Mouse (Mus musculus) hindbrain, embryonic 11.5 days (tissue): ENCODE data around the gene Zbtb40. TPM values are rescaled to one million over a fixed set of nuclear protein-coding genes. Genes with fewer than 3 reads are reported as not detected.

ENCODE experiments used
- ATAC-seq: fragments of 200-750 bp; cut with Nextera tagmentation; 2 replicates; pipeline ENCODE4 v1.8.0; 2017; ENCODE audit warnings: mild to moderate bottlenecking, moderate TSS enrichment, moderate library complexity; ENCODE audit not compliant: low FRiP score
- DNase-seq: peaks from one replicate; pipeline ENCODE4 v3.0.0-alpha.2; 2015; ENCODE audit warnings: low spot score
- H3K27ac ChIP-seq: fragments of 300-500 bp; sonication (generic); 2 replicates; pipeline ENCODE4 v1.5.1; 2014; ENCODE audit warnings: mild to moderate bottlenecking, low read depth, low read length
- H3K27me3 ChIP-seq: fragments of 300-500 bp; sonication (generic); 2 replicates; pipeline ENCODE4 v1.6.1; 2014; ENCODE audit warnings: mild to moderate bottlenecking, low read length, moderate library complexity, mixed read lengths; ENCODE audit not compliant: control insufficient read depth, insufficient read depth
- H3K36me3 ChIP-seq: fragments of 300-500 bp; sonication (generic); 2 replicates; pipeline ENCODE4 v1.6.1; 2014; ENCODE audit warnings: mild to moderate bottlenecking, low read length, moderate library complexity, mixed read lengths; ENCODE audit not compliant: control insufficient read depth, insufficient read depth
- H3K4me1 ChIP-seq: fragments of 300-500 bp; sonication (generic); replicated peaks from 2 replicates; pipeline ENCODE4 v1.6.1; 2014; ENCODE audit warnings: low read length, mixed read lengths; ENCODE audit not compliant: control insufficient read depth, insufficient read depth
- H3K4me2 ChIP-seq: fragments of 300-500 bp; sonication (generic); replicated peaks from 2 replicates; pipeline ENCODE4 v1.6.1; 2014; ENCODE audit warnings: mild to moderate bottlenecking, low read depth, low read length
- H3K4me3 ChIP-seq: fragments of 300-500 bp; sonication (generic); 2 replicates; pipeline ENCODE4 v1.5.1; 2014; ENCODE audit warnings: low read depth, low read length
- H3K9ac ChIP-seq: fragments of 300-500 bp; sonication (generic); 2 replicates; pipeline ENCODE4 v1.6.1; 2014; ENCODE audit warnings: low read depth, low read length
- H3K9me3 ChIP-seq: fragments of 300-500 bp; sonication (generic); 2 replicates; pipeline ENCODE4 v1.6.1; 2016; ENCODE audit warnings: low read length; ENCODE audit not compliant: control insufficient read depth
- WGBS: fragments of 180-500 bp; shearing (Covaris S2); extraction: QIAGEN DNeasy Blood & Tissue Kit; methylation state at CpG from one replicate; pipeline ENCODE4 v1.1.7; 2014; 5-methylcytosine and 5-hydroxymethylcytosine counted together
- polyA plus RNA-seq: library from polyadenylated mRNA; unstranded; fragments of >200 nt; fragmentation: Nextera tagmentation; extraction: Ambion mirVana; gene quantifications from 2 replicates; pipeline ENCODE4 v1.2.1, GENCODE M21; 2014

Zbtb40 gene
- polyA plus RNA-seq, 1 experiment from 2014 or later: 3.5 TPM

DNA sequence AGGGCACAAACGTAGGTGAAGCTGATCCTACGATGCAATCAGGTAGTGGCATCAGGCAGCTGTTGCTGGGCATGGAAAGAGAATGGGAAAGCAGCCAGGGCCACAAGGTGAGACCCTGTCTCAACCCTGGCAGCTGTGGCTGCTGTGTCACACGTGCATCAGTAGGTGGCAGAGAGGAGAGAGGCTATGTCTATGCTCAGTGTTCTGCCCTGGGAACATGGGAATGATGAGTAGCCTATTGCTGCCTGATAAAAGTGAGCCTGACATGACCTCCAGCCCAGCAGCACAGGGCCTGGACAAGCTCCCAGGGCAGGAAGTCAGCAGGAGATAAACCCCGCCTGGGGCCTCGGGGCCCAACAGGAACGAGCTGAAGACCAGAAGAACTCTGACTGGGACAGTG, 23.0 kb downstream of the Zbtb40 start:
- H3K4me2 ChIP-seq: no peak overlapping the region
- no peaks in the 10 kb centered on the region for H3K9me3 ChIP-seq
- DNase-seq: no peak
- H3K4me1 ChIP-seq: no peaks in the 10 kb centered on the region
- 0 out of 2 replicates have a peak, but pooled peaks cover 2% of the 10 kb centered on the region for H3K27me3 ChIP-seq
- H3K27ac ChIP-seq: no peak overlapping the region
- no peak overlapping the region for H3K9ac ChIP-seq
- 71% methylated on average over 6 of the region's 6 CpGs for WGBS
- no peak for ATAC-seq
- no peaks in the 10 kb centered on the region for H3K36me3 ChIP-seq
- no peak overlapping the region for H3K4me3 ChIP-seq

DNA sequence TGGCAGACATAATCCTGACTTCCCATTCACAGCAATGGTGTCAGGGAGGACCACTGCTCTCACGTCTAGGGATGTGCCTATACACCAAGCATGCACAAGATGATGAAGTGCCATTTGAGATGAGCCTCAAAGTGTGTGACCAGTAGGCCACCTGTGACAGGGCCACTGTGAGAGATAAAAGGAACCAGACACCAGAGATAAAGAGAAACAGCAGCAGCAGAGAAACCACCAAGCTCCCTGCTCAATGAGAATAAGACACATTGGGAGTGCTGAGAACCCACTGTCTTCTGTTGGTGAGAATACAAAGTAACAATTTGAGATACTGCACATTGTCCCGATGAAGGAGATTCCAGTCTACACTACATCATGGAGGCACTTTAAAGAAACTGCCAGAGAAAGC, 23.5 kb downstream of the Zbtb40 start:
- DNase-seq (no peak), ATAC-seq (no peak)
- Histone ChIP-seq H3K4me1 (0 out of 2 replicates have a peak, but pooled peaks cover 1% of the 10 kb centered on the region), H3K9ac (no peak overlapping the region), H3K27me3 (0 out of 2 replicates have a peak, but pooled peaks cover 2% of the 10 kb centered on the region), H3K9me3 (no peaks in the 10 kb centered on the region), H3K4me3 (no peak overlapping the region), H3K36me3 (no peaks in the 10 kb centered on the region), H3K27ac (no peak overlapping the region), H3K4me2 (no peak overlapping the region)
- WGBS: 93% methylated on average over 2 of the region's 2 CpGs

- no peaks in the 10 kb centered on the region for H3K9me3 ChIP-seq
- no peaks in the 10 kb centered on the region for H3K27me3 ChIP-seq
- ATAC-seq: no peak
- no peak overlapping the region for H3K4me2 ChIP-seq
- H3K4me1 ChIP-seq: 0 out of 2 replicates have a peak, but pooled peaks cover 2% of the 10 kb centered on the region
- no peak overlapping the region for H3K27ac ChIP-seq
- no peak for DNase-seq
- WGBS: 74% methylated on average over 3 of the region's 3 CpGs
- H3K9ac ChIP-seq: no peak overlapping the region
- H3K36me3 ChIP-seq: peaks cover 6% of the 10 kb centered on the region; the same call in 1 of the 2 replicates
- H3K4me3 ChIP-seq: no peak overlapping the region
Observed at GRCm38 (mm10) chr4:137020065-137020464, 28.5 kb downstream of the Zbtb40 start.

DNA sequence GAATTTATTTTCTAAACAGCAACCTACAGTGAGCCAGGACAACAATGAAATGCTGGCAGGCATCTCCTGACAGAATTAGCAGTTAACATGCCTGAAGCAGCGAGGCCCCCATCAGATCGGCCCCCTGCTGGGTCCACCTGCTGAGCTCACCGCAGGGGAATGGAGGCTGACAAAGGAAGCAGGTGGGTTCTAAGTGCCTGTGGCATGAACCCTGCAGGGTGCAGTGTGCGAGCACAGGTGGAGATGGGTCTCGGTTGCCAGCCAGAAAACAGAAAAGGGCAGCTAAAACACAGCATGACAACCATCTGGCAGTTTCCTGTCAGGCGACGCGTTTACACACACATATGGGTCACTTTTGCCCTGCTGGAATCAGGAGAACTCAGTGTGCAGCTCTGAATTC, 32.7 kb downstream of the Zbtb40 start:
- H3K4me1 ChIP-seq: 0 out of 2 replicates have a peak, but pooled peaks cover 2% of the 10 kb centered on the region
- no peak overlapping the region for H3K27ac ChIP-seq
- ATAC-seq (no peak), DNase-seq (peak; percentile 18)
- H3K4me2 ChIP-seq: no peak overlapping the region
- 31% methylated on average over 8 of the region's 8 CpGs for WGBS
- H3K36me3 ChIP-seq: peaks cover 6% of the 10 kb centered on the region; the same call in 1 of the 2 replicates
- no peak overlapping the region for H3K4me3 ChIP-seq
- H3K9me3 ChIP-seq: no peaks in the 10 kb centered on the region
- H3K27me3 ChIP-seq: no peaks in the 10 kb centered on the region
- H3K9ac ChIP-seq: no peak overlapping the region

- no peaks in the 10 kb centered on the region for H3K9me3 ChIP-seq
- H3K36me3 ChIP-seq: peaks cover 6% of the 10 kb centered on the region; the same call in 1 of the 2 replicates
- H3K4me3 ChIP-seq: no peak overlapping the region
- 81% methylated on average over 6 of the region's 6 CpGs for WGBS
- H3K4me2 ChIP-seq: no peak overlapping the region
- H3K27me3 ChIP-seq: no peaks in the 10 kb centered on the region
- no peak overlapping the region for H3K27ac ChIP-seq
- DNase-seq (no peak), ATAC-seq (no peak)
- no peak overlapping the region for H3K9ac ChIP-seq
- H3K4me1 ChIP-seq: 0 out of 2 replicates have a peak, but pooled peaks cover 2% of the 10 kb centered on the region
Observed at GRCm38 (mm10) chr4:137015476-137015856, 33.1 kb downstream of the Zbtb40 start.

DNA sequence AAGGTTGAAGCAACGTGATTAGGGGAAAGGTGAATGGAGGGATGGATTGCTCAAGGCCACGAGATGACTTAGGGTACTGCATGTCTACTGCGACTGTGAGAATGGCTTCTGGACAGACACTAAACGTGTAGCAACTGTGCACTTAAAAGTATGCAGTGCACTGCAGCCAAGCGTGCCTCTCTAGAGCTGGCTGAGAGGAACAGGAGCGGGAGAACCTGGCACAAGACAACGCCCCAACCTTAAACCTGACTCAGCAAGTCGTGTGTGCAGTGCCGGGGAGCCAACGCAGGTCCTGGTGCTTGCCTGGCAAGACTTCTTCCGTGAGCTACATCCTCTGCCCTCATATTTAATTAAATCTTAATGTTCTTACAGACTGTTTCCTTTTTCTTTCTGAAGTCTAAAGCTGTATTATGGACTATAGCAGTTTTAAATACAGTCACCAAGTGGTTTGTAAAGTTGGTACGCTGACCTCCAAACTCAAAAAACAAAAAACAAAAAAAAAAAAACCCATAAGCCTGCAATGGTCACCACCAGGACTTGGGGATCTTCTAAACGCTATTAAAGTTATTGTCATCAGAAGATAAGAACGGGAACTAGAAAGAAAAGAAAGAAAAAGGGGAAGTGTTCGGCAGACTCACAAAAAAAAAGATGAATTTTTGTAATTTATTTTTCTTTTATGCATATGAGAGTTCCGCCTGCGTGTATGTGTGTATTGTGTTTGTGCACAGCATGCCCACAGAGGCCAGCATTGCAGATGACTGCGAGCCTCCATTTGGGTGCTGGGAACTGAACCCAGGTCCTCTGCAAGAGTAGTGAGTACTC, 33.7 kb downstream of the Zbtb40 start:
- DNase-seq (no peak), ATAC-seq (no peak)
- H3K27me3 ChIP-seq: no peaks in the 10 kb centered on the region
- H3K4me1 ChIP-seq: no peaks in the 10 kb centered on the region
- H3K36me3 ChIP-seq: peaks cover 6% of the 10 kb centered on the region; the same call in 1 of the 2 replicates
- H3K27ac ChIP-seq: no peak overlapping the region
- no peak overlapping the region for H3K4me2 ChIP-seq
- H3K9me3 ChIP-seq: no peaks in the 10 kb centered on the region
- H3K4me3 ChIP-seq: no peak overlapping the region
- no peak overlapping the region for H3K9ac ChIP-seq
- 91% methylated on average over 18 of the region's 18 CpGs for WGBS

DNA sequence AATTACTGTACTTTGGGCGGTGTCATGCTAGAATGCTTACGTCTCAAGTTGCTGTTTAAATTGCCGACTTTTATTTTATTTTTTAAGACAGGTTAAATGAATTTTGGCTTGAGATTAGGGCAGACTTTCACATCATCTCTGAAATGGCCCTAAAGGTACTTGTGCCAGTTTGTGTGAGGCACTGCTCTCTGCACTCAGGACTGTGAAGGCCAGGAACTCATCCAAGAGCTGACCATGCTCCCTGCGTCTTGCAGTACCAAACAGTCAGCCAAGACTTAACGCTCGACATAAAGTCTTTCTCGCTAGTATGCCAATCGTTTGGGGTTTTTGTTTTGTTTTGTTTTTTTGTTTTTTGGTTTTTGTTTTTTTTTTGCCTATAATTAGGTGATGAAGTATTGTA, 34.5 kb downstream of the Zbtb40 start:
- 96% methylated on average over 8 of the region's 8 CpGs for WGBS
- Histone ChIP-seq H3K4me1 (no peaks in the 10 kb centered on the region), H3K9ac (no peak overlapping the region)

DNA sequence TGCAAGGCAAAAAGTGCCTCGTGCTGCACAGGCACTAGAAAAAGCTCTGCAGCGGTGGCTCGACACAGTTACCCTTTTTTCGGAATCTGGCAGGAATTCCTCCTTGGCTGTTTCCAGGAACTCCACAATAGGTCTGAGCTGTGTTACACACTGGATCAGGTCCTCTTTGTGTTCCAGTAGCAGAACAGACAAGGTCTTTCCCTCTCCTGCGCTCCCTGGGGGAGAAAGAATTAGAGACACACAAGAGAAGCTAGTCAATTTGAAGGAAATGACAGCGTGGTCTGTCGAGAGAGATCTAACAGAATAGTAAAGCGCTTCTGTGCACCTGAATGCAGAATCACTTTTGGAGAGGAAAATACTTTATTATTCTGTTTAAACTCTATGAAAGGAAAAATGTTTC, 41.6 kb downstream of the Zbtb40 start:
- 84% methylated on average over 8 of the region's 8 CpGs for WGBS
- no peak overlapping the region for H3K27ac ChIP-seq
- no peaks in the 10 kb centered on the region for H3K4me1 ChIP-seq
- no peak overlapping the region for H3K4me3 ChIP-seq
- no peak for DNase-seq
- no peak overlapping the region for H3K4me2 ChIP-seq
- no peaks in the 10 kb centered on the region for H3K9me3 ChIP-seq
- no peaks in the 10 kb centered on the region for H3K36me3 ChIP-seq
- ATAC-seq: no peak
- H3K27me3 ChIP-seq: no peaks in the 10 kb centered on the region
- H3K9ac ChIP-seq: no peak overlapping the region

More for the DNA sequence above, 34.5 kb downstream of the Zbtb40 start:
- Histone ChIP-seq H3K4me3 (no peak overlapping the region), H3K36me3 (peaks cover 6% of the 10 kb centered on the region; the same call in 1 of the 2 replicates), H3K4me2 (no peak overlapping the region), H3K9me3 (no peaks in the 10 kb centered on the region), H3K27me3 (no peaks in the 10 kb centered on the region), H3K27ac (no peak overlapping the region)
- ATAC-seq (no peak), DNase-seq (no peak)

- no peak overlapping the region for H3K4me2 ChIP-seq
- H3K9ac ChIP-seq: no peak overlapping the region
- no peaks in the 10 kb centered on the region for H3K27me3 ChIP-seq
- H3K27ac ChIP-seq: no peak overlapping the region
- no peak for DNase-seq
- H3K36me3 ChIP-seq: no peaks in the 10 kb centered on the region
- ATAC-seq: no peak
- no peaks in the 10 kb centered on the region for H3K9me3 ChIP-seq
- WGBS: 93% methylated on average over 3 of the region's 3 CpGs
- no peak overlapping the region for H3K4me3 ChIP-seq
- H3K4me1 ChIP-seq: no peaks in the 10 kb centered on the region
Observed at GRCm38 (mm10) chr4:137001825-137002224, 46.8 kb downstream of the Zbtb40 start.
